ENCODE assay signal across 14 mouse cellular contexts in genomic region chr11:103164391-103164790, GRCm38 (mm10). TPM values are rescaled to one million over a fixed set of nuclear protein-coding genes. Genes with fewer than 3 reads are reported as not detected.
DNase-seq lines count a peak whose midpoint lies in the region; ATAC-seq and TF ChIP-seq lines count a peak whose summit lies in the region.
"Had no signal": no experiment of that assay in that cellular context is flagged by ENCODE, and none has a peak within 500 bp of the region (broad histone marks: within the 10 kb centered on the region; RNA-seq: fewer than 3 reads in every experiment).

No protein-coding gene starts in this region.

- H3K4me3 ChIP-seq in lung, adult 2 months (replicated peaks; ENCODE audit: extremely low read depth, low read depth, low read length) = no peak overlapping the region
- H3K4me3 ChIP-seq in liver, adult 2 months (ENCODE audit: insufficient read depth, low read depth, low read length) = no peak overlapping the region
- H3K4me3 ChIP-seq in thymus, adult 2 months (ENCODE audit: control insufficient read depth, insufficient read depth, low read length) = no peak overlapping the region
- H3K4me3 ChIP-seq: forebrain, embryonic 12.5 days; megakaryocyte, embryonic 14.5 days; neural tube, embryonic 13.5 days had no signal

- WGBS in lung, adult 2 months = 19% methylated on average over 10 of the region's 10 CpGs
- 24% methylated on average over 10 of the region's 10 CpGs for WGBS in liver, adult 2 months
- 78% methylated on average over 10 of the region's 10 CpGs for WGBS in thymus, adult 2 months

- no peak for TF ChIP-seq CTCF in lung, adult 2 months (IDR thresholded peaks at IDR 0.05; ENCODE audit: insufficient read depth, low read length)
- TF ChIP-seq CTCF in liver, adult 2 months (IDR thresholded peaks at IDR 0.05; ENCODE audit: low read depth, low read length) = no peak
- no peak for TF ChIP-seq CTCF in thymus, adult 2 months (IDR thresholded peaks at IDR 0.05; ENCODE audit: borderline replicate concordance, control insufficient read depth, extremely low read depth, insufficient read depth, low read length, poor library complexity)

- 0 out of 2 replicates have a peak, but pooled peaks have one; percentile 15 for TF ChIP-seq POLR2A in lung, adult 2 months (IDR thresholded peaks at IDR 0.05; ENCODE audit: borderline replicate concordance, extremely low read depth, low read depth, low read length)
- TF ChIP-seq POLR2A in liver, adult 2 months (IDR thresholded peaks at IDR 0.05; ENCODE audit: extremely low read depth, insufficient read depth, low read length) = no peak
- no peak for TF ChIP-seq POLR2A in thymus, adult 2 months (IDR thresholded peaks at IDR 0.05; ENCODE audit: control insufficient read depth, extremely low read depth, insufficient read depth, low read length, poor library complexity)

- no peaks in the 10 kb centered on the region for H3K36me3 ChIP-seq in liver, adult 2 months (ENCODE audit: control insufficient read depth, insufficient read depth, low read length)
- H3K36me3 ChIP-seq in thymus, adult 2 months (ENCODE audit: control insufficient read depth, insufficient read depth, low read length) = no peaks in the 10 kb centered on the region
- H3K36me3 ChIP-seq: forebrain, embryonic 12.5 days; neural tube, embryonic 13.5 days had no signal

- H3K9ac ChIP-seq in liver, adult 2 months (ENCODE audit: low read depth, low read length) = no peak overlapping the region; the same call in 1 of the 2 replicates
- H3K9ac ChIP-seq: forebrain, embryonic 12.5 days; neural tube, embryonic 13.5 days had no signal

- peak; percentile 67 for DNase-seq in adrenal gland, adult 2 months
- DNase-seq in adrenal gland, postnatal 4 days (ENCODE audit: low spot score in 2 of 2) = no peak
- no peak for DNase-seq in lung, adult 2 months
- DNase-seq in lung, postnatal 25 days (ENCODE audit: low spot score) = no peak
- peak; percentile 28 for DNase-seq in liver, adult 2 months (ENCODE audit: extremely low read depth, low read depth, low spot score)
- peak; percentile 50 for DNase-seq in thymus, adult 2 months
- no peak for DNase-seq in urinary bladder, postnatal 4 days (ENCODE audit: low spot score in 2 of 2)
- DNase-seq: cerebellum, postnatal 10 days had no signal

- H3K79me2 ChIP-seq in liver, adult 2 months (ENCODE audit: control insufficient read depth, insufficient read depth, low read length) = no peaks in the 10 kb centered on the region

- no peaks in the 10 kb centered on the region for H3K27me3 ChIP-seq in liver, adult 2 months (ENCODE audit: control insufficient read depth, insufficient read depth, low read length)
- no peaks in the 10 kb centered on the region for H3K27me3 ChIP-seq in thymus, adult 2 months (ENCODE audit: control insufficient read depth, insufficient read depth, low read length)

- H3K4me1 ChIP-seq in lung, adult 2 months (ENCODE audit: control insufficient read depth, insufficient read depth, low read length) = no peaks in the 10 kb centered on the region
- peaks cover 6% of the 10 kb centered on the region for H3K4me1 ChIP-seq in liver, adult 2 months (ENCODE audit: control insufficient read depth, insufficient read depth, low read length)
- peaks cover 4% of the 10 kb centered on the region; the same call in 1 of the 2 replicates for H3K4me1 ChIP-seq in thymus, adult 2 months (replicated peaks; ENCODE audit: control insufficient read depth, insufficient read depth, low read length)
- H3K4me1 ChIP-seq: forebrain, embryonic 12.5 days; neural tube, embryonic 13.5 days had no signal

- H3K27ac ChIP-seq in liver, adult 2 months (replicated peaks; ENCODE audit: insufficient read depth, low read depth, low read length) = no peak overlapping the region
- no peak overlapping the region for H3K27ac ChIP-seq in thymus, adult 2 months (ENCODE audit: control insufficient read depth, insufficient read depth, low read length)
- H3K27ac ChIP-seq: forebrain, embryonic 12.5 days; neural tube, embryonic 13.5 days had no signal

- no peak for ATAC-seq in erythroblast, adult 5-6 weeks (replicated peaks; ENCODE audit: low FRiP score, poor library complexity, severe bottlenecking)

RNA-seq across cellular contexts. Expression of gene Fmnl1, which starts 6.5 kb away (rescaled TPM):
- total RNA-seq in adrenal gland, adult 2 months (2021) = 10 to 100 TPM; 18.9 to 24.2 TPM
- polyA plus RNA-seq in adrenal gland, adult 2 months (2012; rRNA removed) = 16.3 and 19.2 TPM in 2 replicates
- total RNA-seq in adrenal gland, postnatal 4 days (2021) = 10 to 100 TPM; 13.4 to 14.2 TPM
- polyA plus RNA-seq in lung, adult 2 months (2012; rRNA removed) = 26.4 and 31.7 TPM in 2 replicates
- total RNA-seq in liver, adult 2 months (2014; rRNA removed) = 0.46 and 0.74 TPM in 2 replicates
- 0.86 and 2.2 TPM in 2 replicates for polyA plus RNA-seq in liver, adult 2 months (2012; rRNA removed)
- polyA plus RNA-seq in thymus, adult 2 months (2012; rRNA removed) = 235 and 264 TPM in 2 replicates
- 70.7 and 93.0 TPM in 2 replicates for total RNA-seq in erythroblast, adult 5-6 weeks (2015; ENCODE audit: low replicate concordance)
- total RNA-seq in erythroblast, adult 5-6 weeks (2017; ENCODE audit: low replicate concordance) = 8.6 and 16.9 TPM in 2 replicates

RNA-seq across cellular contexts. Expression of gene Hexim2, which starts 32.2 kb away (rescaled TPM):
- total RNA-seq in adrenal gland, adult 2 months (2021) = 1 to 10 TPM; 2.8 to 7.0 TPM
- polyA plus RNA-seq in adrenal gland, adult 2 months (2012; rRNA removed) = 3.3 and 4.5 TPM in 2 replicates
- total RNA-seq in adrenal gland, postnatal 4 days (2021) = 10 to 100 TPM; 10.4 to 11.8 TPM
- 2.9 and 4.7 TPM in 2 replicates for polyA plus RNA-seq in lung, adult 2 months (2012; rRNA removed)
- 1.3 and 1.8 TPM in 2 replicates for total RNA-seq in liver, adult 2 months (2014; rRNA removed)
- polyA plus RNA-seq in liver, adult 2 months (2012; rRNA removed) = 1.6 and 1.9 TPM in 2 replicates
- 4.9 and 6.9 TPM in 2 replicates for polyA plus RNA-seq in thymus, adult 2 months (2012; rRNA removed)
- total RNA-seq in erythroblast, adult 5-6 weeks (2015; ENCODE audit: low replicate concordance) = 0.96 and 3.1 TPM in 2 replicates
- 2.4 and 9.5 TPM in 2 replicates for total RNA-seq in erythroblast, adult 5-6 weeks (2017; ENCODE audit: low replicate concordance)

RNA-seq across cellular contexts. Expression of gene 1700023F06Rik, which starts 44.0 kb away (rescaled TPM):
- under 1 TPM; 0.45 to 0.52 TPM for total RNA-seq in adrenal gland, adult 2 months (2021)
- 1.4 and 2.1 TPM in 2 replicates for polyA plus RNA-seq in adrenal gland, adult 2 months (2012; rRNA removed)
- total RNA-seq in adrenal gland, postnatal 4 days (2021) = under 1 TPM; 0.45 to 0.70 TPM
- polyA plus RNA-seq in lung, adult 2 months (2012; rRNA removed) = 0.41 and 0.50 TPM in 2 replicates
- total RNA-seq in liver, adult 2 months (2014; rRNA removed) = not detected in 2 replicates
- not detected in 2 replicates for polyA plus RNA-seq in liver, adult 2 months (2012; rRNA removed)
- 0.23 and 0.35 TPM in 2 replicates for polyA plus RNA-seq in thymus, adult 2 months (2012; rRNA removed)
- total RNA-seq in erythroblast, adult 5-6 weeks (2015; ENCODE audit: low replicate concordance) = not detected in 2 replicates
- not detected in 2 replicates for total RNA-seq in erythroblast, adult 5-6 weeks (2017; ENCODE audit: low replicate concordance)
- polyA plus RNA-seq: spleen, adult 2 months had no signal

RNA-seq across cellular contexts. Expression of gene Hexim1, which starts 48.4 kb away (rescaled TPM):
- 10 to 100 TPM; 70.9 to 83.7 TPM for total RNA-seq in adrenal gland, adult 2 months (2021)
- 15.7 and 16.5 TPM in 2 replicates for polyA plus RNA-seq in adrenal gland, adult 2 months (2012; rRNA removed)
- total RNA-seq in adrenal gland, postnatal 4 days (2021) = 10 to 100 TPM; 50.6 to 53.4 TPM
- 15.2 and 16.0 TPM in 2 replicates for polyA plus RNA-seq in lung, adult 2 months (2012; rRNA removed)
- 10.2 and 10.5 TPM in 2 replicates for total RNA-seq in liver, adult 2 months (2014; rRNA removed)
- 12.1 and 13.5 TPM in 2 replicates for polyA plus RNA-seq in liver, adult 2 months (2012; rRNA removed)
- 18.2 and 18.4 TPM in 2 replicates for polyA plus RNA-seq in thymus, adult 2 months (2012; rRNA removed)
- 14.8 and 15.9 TPM in 2 replicates for total RNA-seq in erythroblast, adult 5-6 weeks (2015; ENCODE audit: low replicate concordance)
- total RNA-seq in erythroblast, adult 5-6 weeks (2017; ENCODE audit: low replicate concordance) = 27.9 and 36.7 TPM in 2 replicates

RNA-seq across cellular contexts. Expression of gene Spata32, which starts 53.8 kb away (rescaled TPM):
- not detected for total RNA-seq in adrenal gland, adult 2 months (2021)
- polyA plus RNA-seq in adrenal gland, adult 2 months (2012; rRNA removed) = not detected in 2 replicates
- total RNA-seq in adrenal gland, postnatal 4 days (2021) = not detected
- polyA plus RNA-seq in lung, adult 2 months (2012; rRNA removed) = not detected in 2 replicates
- not detected in 2 replicates for total RNA-seq in liver, adult 2 months (2014; rRNA removed)
- polyA plus RNA-seq in liver, adult 2 months (2012; rRNA removed) = not detected in 2 replicates
- not detected in 2 replicates for polyA plus RNA-seq in thymus, adult 2 months (2012; rRNA removed)
- total RNA-seq in erythroblast, adult 5-6 weeks (2015; ENCODE audit: low replicate concordance) = not detected in 2 replicates
- total RNA-seq in erythroblast, adult 5-6 weeks (2017; ENCODE audit: low replicate concordance) = not detected in 2 replicates
- polyA plus RNA-seq: forebrain, embryonic 12.5 days; hindbrain, embryonic 11.5 days; spleen, adult 2 months had no signal

Comparison
In these comparisons a context has a peak if more than half of its experiments do, and no peak if none do; other contexts are left out.
1. DNase-seq: peak in adrenal gland, adult 2 months (single experiment), liver, adult 2 months (single experiment) and thymus, adult 2 months (single experiment); none in adrenal gland, postnatal 4 days (0 of 2), lung, adult 2 months (single experiment), lung, postnatal 25 days (single experiment) and urinary bladder, postnatal 4 days (0 of 2).